Mouse (Mus musculus): ENCODE measurements around the gene Rtn3. TPM values are rescaled to one million over a fixed set of nuclear protein-coding genes. Genes with fewer than 3 reads are reported as not detected.

The Rtn3 gene
- total and polyA plus RNA-seq, 2 experiments, result 22.5 to 45.7 TPM

DNA sequence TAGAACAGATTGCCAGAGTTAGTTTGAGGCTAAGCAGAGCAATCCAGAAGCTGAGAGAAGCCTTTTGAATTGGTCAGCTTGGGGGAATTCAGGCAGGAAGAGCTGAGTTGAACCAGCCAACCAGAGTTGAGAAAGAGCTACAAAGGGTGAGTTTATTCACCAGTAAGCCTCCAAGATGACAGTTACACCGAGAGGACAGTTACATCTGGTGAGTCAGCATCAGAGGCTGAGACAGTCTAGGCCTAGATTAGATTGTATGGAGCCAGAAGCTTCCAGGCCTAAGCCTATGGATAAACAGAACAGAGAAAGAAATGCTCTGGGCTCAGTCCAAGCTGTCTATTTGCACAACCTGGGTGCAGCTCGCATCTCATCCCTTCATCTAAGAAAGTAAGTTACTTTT is 105.4 kb downstream of the Rtn3 start:
- TF ChIP-seq POLR2A (IDR thresholded peaks at IDR 0.05; ENCODE audit: extremely low read depth, insufficient read depth, low read length) (no peak), CTCF (IDR thresholded peaks at IDR 0.05; ENCODE audit: low read depth, low read length) (no peak)
- peaks cover 2% of the 10 kb centered on the region; the same call in 1 of the 2 replicates for H3K79me2 ChIP-seq (ENCODE audit: control insufficient read depth, insufficient read depth, low read length)
- no peaks in the 10 kb centered on the region for H3K4me1 ChIP-seq (ENCODE audit: control insufficient read depth, insufficient read depth, low read length)
- H3K9ac ChIP-seq (ENCODE audit: low read depth, low read length), result no peak overlapping the region
- no peaks in the 10 kb centered on the region for H3K27me3 ChIP-seq (ENCODE audit: control insufficient read depth, insufficient read depth, low read length)
- DNase-seq (ENCODE audit: extremely low read depth, low read depth, low spot score), result no peak
- no peak overlapping the region for H3K27ac ChIP-seq (replicated peaks; ENCODE audit: insufficient read depth, low read depth, low read length)
- 79% methylated on average over 2 of the region's 2 CpGs for WGBS
- no peak overlapping the region for H3K4me3 ChIP-seq (ENCODE audit: insufficient read depth, low read depth, low read length)
- H3K36me3 ChIP-seq (ENCODE audit: control insufficient read depth, insufficient read depth, low read length), result peaks cover 12% of the 10 kb centered on the region; the same call in 1 of the 2 replicates

Other genes starting within 250 kb of the Rtn3 start
- 5.3 and 7.1 TPM in 2 replicates for gene Naa40, start 242.1 kb downstream of the Rtn3 start, total RNA-seq (2014; rRNA removed)
- gene Naa40, start 242.1 kb downstream of the Rtn3 start, polyA plus RNA-seq (2012; rRNA removed), result 6.1 and 9.7 TPM in 2 replicates
- gene Rcor2, start 216.0 kb downstream of the Rtn3 start, total RNA-seq (2014; rRNA removed), result 0.13 and 0.55 TPM in 2 replicates
- 0.10 and 0.57 TPM in 2 replicates for gene Rcor2, start 216.0 kb downstream of the Rtn3 start, polyA plus RNA-seq (2012; rRNA removed)
- 4.6 and 7.0 TPM in 2 replicates for gene Mark2, start 141.4 kb downstream of the Rtn3 start, total RNA-seq (2014; rRNA removed)
- gene Mark2, start 141.4 kb downstream of the Rtn3 start, polyA plus RNA-seq (2012; rRNA removed), result 17.2 and 19.8 TPM in 2 replicates
- gene Spindoc, start 100.3 kb downstream of the Rtn3 start, total RNA-seq (2014; rRNA removed), result 1.3 and 1.4 TPM in 2 replicates
- 3.0 and 4.4 TPM in 2 replicates for gene Spindoc, start 100.3 kb downstream of the Rtn3 start, polyA plus RNA-seq (2012; rRNA removed)
- gene 2700081O15Rik, start 65.7 kb downstream of the Rtn3 start, total RNA-seq (2014; rRNA removed), result 1.7 and 2.3 TPM in 2 replicates
- 1.4 and 2.9 TPM in 2 replicates for gene 2700081O15Rik, start 65.7 kb downstream of the Rtn3 start, polyA plus RNA-seq (2012; rRNA removed)
- gene Atl3, start 10.8 kb upstream of the Rtn3 start, total RNA-seq (2014; rRNA removed), result 69.9 and 74.5 TPM in 2 replicates
- 16.5 and 19.4 TPM in 2 replicates for gene Atl3, start 10.8 kb upstream of the Rtn3 start, polyA plus RNA-seq (2012; rRNA removed)
- 6.3 and 9.7 TPM in 2 replicates for gene Pla2g16, start 74.2 kb upstream of the Rtn3 start, total RNA-seq (2014; rRNA removed)
- gene Pla2g16, start 74.2 kb upstream of the Rtn3 start, polyA plus RNA-seq (2012; rRNA removed), result 4.3 and 6.5 TPM in 2 replicates
- gene Lgals12, start 123.9 kb upstream of the Rtn3 start, total RNA-seq (2014; rRNA removed), result not detected in 2 replicates
- not detected in 2 replicates for gene Lgals12, start 123.9 kb upstream of the Rtn3 start, polyA plus RNA-seq (2012; rRNA removed)
- gene Hrasls5, start 129.3 kb upstream of the Rtn3 start, total RNA-seq (2014; rRNA removed), result not detected in 2 replicates
- gene Hrasls5, start 129.3 kb upstream of the Rtn3 start, polyA plus RNA-seq (2012; rRNA removed), result not detected in 2 replicates
- not detected in 2 replicates for gene Slc22a19, start 228.0 kb upstream of the Rtn3 start, total RNA-seq (2014; rRNA removed)
- not detected in 2 replicates for gene Slc22a19, start 228.0 kb upstream of the Rtn3 start, polyA plus RNA-seq (2012; rRNA removed)

All from liver, adult 2 months (tissue).